Comparison of ENCODE assay signal across 17 mouse cellular contexts in the genomic region with DNA sequence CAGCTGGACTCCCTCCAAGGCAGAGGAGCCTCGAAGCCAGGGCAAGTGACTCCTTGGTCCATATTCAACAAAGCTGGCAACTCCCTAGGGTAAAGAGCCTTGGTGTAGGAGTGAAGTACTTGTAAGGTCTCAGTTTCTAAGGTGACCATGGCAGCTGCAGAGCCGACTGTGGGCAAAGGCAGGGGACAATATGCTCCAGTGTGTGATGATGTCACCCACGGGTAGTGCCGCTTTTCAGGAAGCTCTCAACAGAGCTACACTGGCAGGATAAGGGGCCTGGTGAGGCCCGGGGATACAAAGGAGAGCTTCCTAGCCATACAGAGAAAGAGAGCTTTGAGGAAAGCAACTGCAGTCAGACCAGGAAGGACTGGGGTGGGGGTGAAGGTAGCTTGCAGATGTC.
DNase-seq lines count a peak whose midpoint lies in the region; ATAC-seq and TF ChIP-seq lines count a peak whose summit lies in the region.
"Had no signal": no experiment of that assay in that cellular context is flagged by ENCODE, and none has a peak within 500 bp of the region (broad histone marks: within the 10 kb centered on the region; RNA-seq: fewer than 3 reads in every experiment).

No protein-coding gene starts in this region.

- TF ChIP-seq CTCF in brain, embryonic 14.5 days (IDR thresholded peaks at IDR 0.05; ENCODE audit: borderline replicate concordance, extremely low read depth, insufficient read depth, insufficient read length) = no peak

- 0 out of 2 replicates have a peak, but pooled peaks have one; percentile 25 for ATAC-seq in heart, embryonic 12.5 days (ENCODE audit: insufficient number of reproducible peaks, low FRiP score)
- 0 out of 2 replicates have a peak, but pooled peaks have one; percentile 18 for ATAC-seq in forebrain, embryonic 16.5 days
- ATAC-seq in megakaryocyte progenitor cell, adult 5-6 weeks (replicated peaks; ENCODE audit: poor library complexity) = 0 out of 2 replicates have a peak, but pooled peaks have one; percentile 21
- no peak for ATAC-seq in intestine, embryonic 16.5 days

- no peak for TF ChIP-seq POLR2A in brain, embryonic 14.5 days (IDR thresholded peaks at IDR 0.05; ENCODE audit: borderline replicate concordance, extremely low read depth, insufficient read depth, insufficient read length, poor library complexity, severe bottlenecking)

- H3K9me3 ChIP-seq in heart, embryonic 12.5 days (replicated peaks) = no peaks in the 10 kb centered on the region
- H3K9me3 ChIP-seq in forebrain, embryonic 16.5 days (ENCODE audit: control insufficient read depth, low read length) = no peaks in the 10 kb centered on the region
- H3K9me3 ChIP-seq in intestine, embryonic 16.5 days (ENCODE audit: control insufficient read depth, low read length) = no peaks in the 10 kb centered on the region
- H3K9me3 ChIP-seq: heart, embryonic 10.5 days had no signal

- peaks cover 20% of the 10 kb centered on the region for H3K27me3 ChIP-seq in heart, embryonic 12.5 days (replicated peaks)
- H3K27me3 ChIP-seq in forebrain, embryonic 16.5 days (replicated peaks; ENCODE audit: control insufficient read depth, insufficient read depth, low read length) = peaks cover 10% of the 10 kb centered on the region; the same call in 1 of the 2 replicates
- H3K27me3 ChIP-seq in intestine, embryonic 16.5 days (replicated peaks; ENCODE audit: control insufficient read depth, insufficient read depth, low read length) = no peaks in the 10 kb centered on the region

- H3K36me3 ChIP-seq in heart, embryonic 12.5 days = no peaks in the 10 kb centered on the region
- H3K36me3 ChIP-seq in forebrain, embryonic 16.5 days (ENCODE audit: control insufficient read depth, insufficient read depth) = no peaks in the 10 kb centered on the region
- no peaks in the 10 kb centered on the region for H3K36me3 ChIP-seq in intestine, embryonic 16.5 days (ENCODE audit: control insufficient read depth, insufficient read depth, low read length)
- H3K36me3 ChIP-seq: heart, embryonic 10.5 days had no signal

- WGBS in heart, embryonic 12.5 days = 44% methylated on average over 5 of the region's 5 CpGs
- 20% methylated on average over 5 of the region's 5 CpGs for WGBS in forebrain, embryonic 16.5 days
- WGBS in intestine, embryonic 16.5 days = 63% methylated on average over 5 of the region's 5 CpGs

- H3K4me2 ChIP-seq in heart, embryonic 12.5 days = no peak overlapping the region
- H3K4me2 ChIP-seq in forebrain, embryonic 16.5 days (ENCODE audit: low read length) = no peak overlapping the region
- no peak overlapping the region for H3K4me2 ChIP-seq in intestine, embryonic 16.5 days (ENCODE audit: low read depth, low read length)

- no peak for DNase-seq in heart, postnatal 25 days (ENCODE audit: low spot score)
- DNase-seq in brain, embryonic 14.5 days (ENCODE audit: low read depth) = peak; percentile 73
- DNase-seq in cerebellum, adult 9-11 months = no peak
- DNase-seq in natural killer cell, adult 2 months (ENCODE audit: low spot score in 2 of 2) = no peak
- DNase-seq: cerebellum, adult 8-10 months; gastrocnemius, postnatal 25 days; heart, postnatal 4 days; kidney, adult 8-10 months; liver; spleen, adult 18-20 months; thymus, postnatal 4 days had no signal

- peaks cover 20% of the 10 kb centered on the region for H3K4me1 ChIP-seq in heart, embryonic 12.5 days (replicated peaks)
- H3K4me1 ChIP-seq in forebrain, embryonic 16.5 days (replicated peaks; ENCODE audit: control insufficient read depth, insufficient read depth, low read length) = peaks cover 33% of the 10 kb centered on the region
- no peaks in the 10 kb centered on the region for H3K4me1 ChIP-seq in intestine, embryonic 16.5 days (ENCODE audit: control insufficient read depth, insufficient read depth, low read length)

- intact Hi-C loops in heart, postnatal 25 days (cut with DNase I) = no loop called here

- H3K4me3 ChIP-seq in heart, embryonic 12.5 days = no peak overlapping the region
- no peak overlapping the region for H3K4me3 ChIP-seq in forebrain, embryonic 16.5 days (replicated peaks; ENCODE audit: low read length)
- no peak overlapping the region for H3K4me3 ChIP-seq in intestine, embryonic 16.5 days (ENCODE audit: low read length)
- H3K4me3 ChIP-seq: heart, embryonic 10.5 days had no signal

- no peak overlapping the region for H3K9ac ChIP-seq in heart, embryonic 12.5 days
- no peak overlapping the region for H3K9ac ChIP-seq in forebrain, embryonic 16.5 days (replicated peaks; ENCODE audit: low read depth, low read length)
- H3K9ac ChIP-seq in intestine, embryonic 16.5 days (ENCODE audit: low read depth, low read length) = no peak overlapping the region

- no peak overlapping the region for H3K27ac ChIP-seq in heart, embryonic 12.5 days (ENCODE audit: poor library complexity, severe bottlenecking)
- H3K27ac ChIP-seq in forebrain, embryonic 16.5 days (ENCODE audit: low read length) = no peak overlapping the region
- no peak overlapping the region for H3K27ac ChIP-seq in intestine, embryonic 16.5 days (ENCODE audit: low read length)
- H3K27ac ChIP-seq: heart, embryonic 10.5 days; macrophage had no signal
